Mouse (Mus musculus) lung, adult 2 months (tissue): ENCODE measurements around the gene Trp53bp2. TPM values are rescaled to one million over a fixed set of nuclear protein-coding genes. Genes with fewer than 3 reads are reported as not detected.

Source experiments
- DNase-seq: peaks from one replicate; pipeline ENCODE4 v3.0.0; 2022
- H3K4me1 ChIP-seq: fragments of 200-500 bp; 2 replicates; pipeline ENCODE4 v1.6.1; 2011; ENCODE audit warnings: low read length; ENCODE audit not compliant: control insufficient read depth, insufficient read depth
- H3K4me3 ChIP-seq: fragments of 200-500 bp; replicated peaks from 2 replicates; pipeline ENCODE3; 2011; ENCODE audit warnings: low read depth, mild to moderate bottlenecking, control low read depth, low read length; ENCODE audit errors: extremely low read depth
- CTCF ChIP-seq: fragments of 200-500 bp; IDR thresholded peaks from 2 replicates; pipeline ENCODE4 v1.5.1; 2011; ENCODE audit warnings: mild to moderate bottlenecking, low read length, control low read depth; ENCODE audit not compliant: insufficient read depth
- POLR2A ChIP-seq: fragments of 200-500 bp; IDR thresholded peaks from 2 replicates; pipeline ENCODE4 v1.6.1; 2011; ENCODE audit warnings: low read depth, mild to moderate bottlenecking, control low read depth, low read length, borderline replicate concordance; ENCODE audit errors: extremely low read depth
- WGBS: fragments of 180-500 bp; shearing (Covaris S2); methylation state at CpG from one replicate; pipeline ENCODE4 v1.1.7; 2018; 5-methylcytosine and 5-hydroxymethylcytosine counted together
- polyA plus RNA-seq: library from polyadenylated mRNA; depleted of rRNA; stranded (reverse); fragments of >200 nt; gene quantifications from 2 replicates; pipeline ENCODE4 v1.2.3, GENCODE M21; 2012

The Trp53bp2 gene
- polyA plus RNA-seq, 1 experiment = 43.0 TPM

DNA sequence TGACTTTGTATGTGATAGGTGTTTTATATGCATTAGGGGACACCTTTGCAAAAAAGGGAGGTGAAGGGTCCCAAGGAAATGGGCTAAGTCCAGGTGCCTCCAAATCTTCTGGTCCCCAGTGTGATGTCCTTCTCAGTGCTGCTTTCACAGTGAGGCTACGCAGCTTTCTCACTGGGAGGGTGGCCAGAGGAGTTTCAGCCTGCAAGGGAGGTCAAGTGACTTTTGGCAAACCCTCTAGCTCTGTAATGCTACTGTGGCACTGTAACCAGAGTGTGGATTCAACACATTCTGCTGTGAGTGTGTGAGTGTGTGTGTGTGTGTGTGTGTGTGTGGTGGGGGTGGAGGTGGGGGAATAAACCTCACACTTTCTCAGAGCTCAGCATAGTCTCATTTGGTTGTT is 18.5 kb downstream of the Trp53bp2 start:
- TF ChIP-seq POLR2A (no peak), CTCF (no peak)
- 59% methylated on average over 1 of the region's 1 CpGs for WGBS

DNA sequence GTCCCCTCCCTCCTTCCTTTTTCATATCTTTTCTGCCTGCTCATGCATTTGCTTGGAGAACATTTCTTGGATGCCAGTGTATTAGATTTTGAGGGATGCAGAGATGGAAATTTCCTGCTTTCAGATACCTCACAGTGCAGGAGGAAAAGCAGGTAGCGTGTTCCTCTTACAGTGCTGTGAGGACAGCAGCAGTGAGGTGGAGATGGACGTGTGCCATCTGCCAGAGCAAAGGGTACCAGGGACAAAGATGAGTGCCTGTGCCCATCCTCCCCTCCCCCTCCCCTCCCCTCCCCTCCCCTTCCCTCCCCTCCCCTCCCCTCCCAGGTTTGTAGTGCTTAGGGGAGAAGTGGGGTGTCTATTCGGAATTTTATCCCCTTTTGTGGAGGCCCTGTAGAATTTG is 20.9 kb downstream of the Trp53bp2 start:
- TF ChIP-seq POLR2A = no peak
- no peak for TF ChIP-seq CTCF
- H3K4me3 ChIP-seq = no peak overlapping the region
- 64% methylated on average over 3 of the region's 3 CpGs for WGBS
- H3K4me1 ChIP-seq = peaks cover 5% of the 10 kb centered on the region; the same call in 1 of the 2 replicates
- DNase-seq = no peak

More for the DNA sequence above, 18.5 kb downstream of the Trp53bp2 start:
- peaks cover 8% of the 10 kb centered on the region for H3K4me1 ChIP-seq
- no peak overlapping the region for H3K4me3 ChIP-seq
- peak; percentile 41 for DNase-seq

DNA sequence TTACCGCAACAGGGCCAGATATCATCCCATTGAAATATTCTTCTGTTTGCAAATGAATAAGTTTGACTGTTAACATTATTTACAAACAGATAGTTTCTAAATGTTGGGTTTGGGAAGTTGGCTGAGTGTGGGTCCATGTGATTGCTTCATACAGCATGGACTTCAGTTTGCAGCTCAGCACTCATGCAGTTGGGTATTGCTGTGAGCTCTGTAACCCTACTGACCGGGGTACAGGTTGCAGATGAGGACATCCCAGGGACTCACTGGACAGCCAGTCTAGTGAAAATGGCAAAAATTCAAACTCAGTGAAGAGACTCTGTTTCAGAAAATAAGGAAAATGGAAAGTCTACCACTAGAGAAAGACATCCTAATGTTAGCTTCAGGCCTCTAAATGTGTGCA is 21.7 kb downstream of the Trp53bp2 start:
- Histone ChIP-seq H3K4me1 (peaks cover 3% of the 10 kb centered on the region; the same call in 1 of the 2 replicates), H3K4me3 (no peak overlapping the region)
- peak; percentile 1 for DNase-seq
- no peak for TF ChIP-seq POLR2A
- no peak for TF ChIP-seq CTCF
- 86% methylated on average over 2 of the region's 2 CpGs for WGBS

DNA sequence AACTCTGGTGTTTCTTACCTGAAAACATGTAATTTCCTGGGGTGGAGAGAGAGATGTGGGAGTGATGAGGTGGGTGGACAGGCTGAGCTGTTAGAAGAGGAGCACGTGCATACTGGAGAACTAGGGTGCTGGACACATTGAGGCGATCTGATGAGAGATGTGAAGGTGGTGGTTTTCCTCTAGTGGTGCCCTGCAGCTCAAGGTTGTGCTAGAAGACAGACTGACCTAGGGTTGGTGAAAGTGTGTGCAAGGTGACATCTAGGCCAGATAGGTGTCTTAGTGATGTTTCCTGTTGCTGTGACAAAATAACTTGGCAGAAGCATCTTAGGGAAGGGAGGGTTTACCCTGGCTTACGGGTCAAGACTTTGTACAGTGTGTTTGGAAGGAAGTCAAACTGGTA is 23.1 kb downstream of the Trp53bp2 start:
- Histone ChIP-seq H3K4me1 (no peaks in the 10 kb centered on the region), H3K4me3 (no peak overlapping the region)
- WGBS = 76% methylated on average over 3 of the region's 3 CpGs
- no peak for DNase-seq
- TF ChIP-seq CTCF (no peak), POLR2A (no peak)

DNA sequence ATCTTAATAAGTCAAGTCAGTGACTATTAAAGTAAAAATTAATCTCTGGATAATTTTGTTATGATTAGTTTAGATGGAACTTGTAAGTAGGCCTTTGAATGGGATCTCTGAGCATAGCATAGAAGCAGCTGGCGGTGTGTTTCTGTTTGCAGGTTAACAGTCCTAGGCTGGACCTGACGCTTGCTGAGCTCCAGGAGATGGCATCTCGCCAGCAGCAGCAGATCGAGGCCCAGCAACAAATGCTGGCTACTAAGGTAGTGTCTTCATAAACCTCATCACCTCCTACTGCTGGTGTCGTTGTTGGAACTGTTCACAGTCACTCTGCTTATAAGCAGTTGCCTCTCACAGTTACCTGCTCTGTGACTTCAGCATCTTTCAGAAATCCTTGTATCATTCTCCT is 27.8 kb downstream of the Trp53bp2 start:
- no peak for DNase-seq
- 80% methylated on average over 5 of the region's 5 CpGs for WGBS
- Histone ChIP-seq H3K4me3 (no peak overlapping the region), H3K4me1 (peaks cover 6% of the 10 kb centered on the region)
- TF ChIP-seq CTCF = no peak
- TF ChIP-seq POLR2A = no peak

DNA sequence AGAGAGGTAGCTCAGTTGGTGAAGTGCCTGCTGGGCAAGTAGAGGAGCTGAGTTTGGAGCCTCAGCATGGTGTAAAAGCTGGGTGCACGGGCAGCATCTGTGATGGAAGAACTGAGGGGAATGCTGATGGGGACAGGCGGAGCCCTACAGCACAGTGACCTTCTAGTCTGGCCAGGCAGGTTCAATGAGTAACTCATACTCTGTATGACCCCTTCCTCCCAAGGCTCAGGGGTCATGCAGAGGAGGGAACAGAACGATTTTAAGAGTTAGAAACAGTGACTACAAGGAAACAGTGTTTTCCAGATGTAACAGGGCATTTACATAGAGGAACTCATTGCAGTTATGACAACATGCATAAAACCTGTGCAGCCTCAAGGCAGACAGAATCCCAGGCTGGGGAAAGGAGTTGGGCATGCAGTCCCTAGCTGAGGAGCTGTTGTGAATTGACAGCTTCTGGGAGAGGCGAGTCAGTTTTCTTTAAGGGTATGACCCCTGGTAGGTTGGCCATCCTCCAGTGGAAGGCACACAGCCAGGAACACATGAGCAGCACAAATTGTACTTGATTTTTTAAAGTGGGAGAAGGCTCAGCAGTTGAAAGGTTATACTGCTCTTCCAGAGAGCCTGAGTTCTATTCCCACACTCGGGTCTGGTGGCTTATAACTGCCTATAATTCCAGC is 30.7 kb downstream of the Trp53bp2 start:
- peaks cover 9% of the 10 kb centered on the region for H3K4me1 ChIP-seq
- peak; percentile 64 for DNase-seq
- no peak overlapping the region for H3K4me3 ChIP-seq
- WGBS = 61% methylated on average over 5 of the region's 5 CpGs
- TF ChIP-seq CTCF (no peak), POLR2A (no peak)

DNA sequence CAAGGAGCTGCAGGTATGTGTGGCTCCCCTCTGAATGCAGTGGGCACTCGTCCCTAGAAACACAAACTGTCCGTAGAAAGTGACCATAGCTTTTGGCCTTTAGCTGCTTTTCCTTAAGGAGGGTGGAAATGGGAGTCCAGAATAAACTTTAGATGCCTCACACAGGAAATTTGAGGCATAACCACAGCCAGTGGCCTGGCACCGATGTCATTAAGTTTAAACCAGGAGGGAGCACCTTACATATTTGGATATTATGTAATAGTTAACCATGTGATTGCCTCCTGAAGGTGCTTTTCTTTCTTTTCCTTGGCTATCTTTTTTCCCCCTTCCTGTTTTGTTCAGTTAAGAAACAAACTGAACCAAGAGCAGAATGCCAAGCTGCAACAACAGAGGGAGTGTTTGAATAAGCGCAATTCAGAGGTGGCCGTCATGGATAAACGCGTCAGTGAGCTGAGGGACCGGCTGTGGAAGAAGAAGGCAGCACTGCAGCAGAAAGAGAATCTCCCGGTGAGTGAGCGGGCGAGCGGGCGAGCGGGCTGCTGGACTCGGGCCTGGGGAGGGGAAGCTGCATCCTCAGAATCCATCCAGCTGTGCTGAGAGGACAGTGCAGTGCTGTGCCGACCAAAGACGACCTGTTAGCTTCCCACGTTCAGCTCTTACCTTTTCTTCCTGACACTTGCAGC is 33.0 kb downstream of the Trp53bp2 start:
- Histone ChIP-seq H3K4me1 (peaks cover 9% of the 10 kb centered on the region), H3K4me3 (no peak overlapping the region)
- TF ChIP-seq POLR2A = no peak
- TF ChIP-seq CTCF = no peak
- no peak for DNase-seq
- 77% methylated on average over 18 of the region's 18 CpGs for WGBS

DNA sequence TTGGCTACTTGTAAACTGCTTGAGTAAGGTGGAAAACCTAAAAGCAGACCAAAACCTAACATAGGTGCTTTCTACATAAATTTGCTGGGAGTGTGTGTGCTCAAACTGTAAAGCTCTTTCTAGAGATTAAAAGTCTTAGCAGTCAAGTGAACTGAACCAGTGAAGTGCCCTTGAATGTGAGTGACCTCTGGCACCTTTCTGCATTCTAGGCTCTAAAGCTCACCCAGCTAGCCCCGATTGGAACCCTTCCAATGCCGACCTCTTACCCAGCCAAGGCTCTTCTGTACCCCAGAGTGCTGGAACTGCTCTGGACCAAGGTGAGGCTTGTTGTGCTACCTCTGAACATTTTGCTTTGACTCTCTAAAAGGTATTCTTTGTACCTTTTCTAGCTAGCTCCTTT is 35.1 kb downstream of the Trp53bp2 start:
- no peak for DNase-seq
- TF ChIP-seq CTCF (no peak), POLR2A (no peak)
- Histone ChIP-seq H3K4me1 (peaks cover 9% of the 10 kb centered on the region), H3K4me3 (no peak overlapping the region)
- WGBS = 64% methylated on average over 2 of the region's 2 CpGs

DNA sequence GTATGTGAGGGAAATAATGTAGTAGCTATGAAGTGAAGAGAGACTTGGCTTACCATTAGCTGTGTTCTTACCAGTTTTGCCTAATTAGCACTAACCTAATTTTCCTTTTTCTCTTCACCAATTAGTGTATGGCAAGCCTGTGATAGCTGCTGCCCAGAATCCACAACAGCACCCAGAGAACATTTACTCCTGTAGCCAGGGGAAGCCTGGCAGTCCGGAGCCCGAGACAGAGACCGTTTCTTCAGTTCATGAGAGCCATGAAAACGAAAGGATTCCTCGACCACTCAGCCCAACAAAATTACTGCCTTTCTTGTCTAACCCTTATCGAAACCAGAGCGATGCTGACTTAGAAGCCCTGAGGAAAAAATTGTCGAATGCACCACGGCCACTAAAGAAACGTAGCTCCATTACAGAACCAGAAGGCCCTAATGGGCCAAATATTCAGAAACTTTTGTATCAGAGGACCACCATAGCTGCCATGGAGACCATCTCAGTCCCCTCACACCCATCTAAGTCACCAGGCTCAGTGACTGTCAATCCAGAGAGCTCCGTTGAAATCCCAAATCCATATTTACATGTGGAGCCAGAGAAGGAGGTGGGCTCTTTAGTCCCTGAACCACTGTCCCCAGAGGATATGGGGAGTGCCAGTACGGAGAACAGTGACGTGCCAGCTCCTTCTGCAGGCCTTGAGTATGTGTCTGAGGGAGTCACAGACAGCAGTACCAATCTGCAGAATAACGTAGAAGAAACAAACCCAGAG is 39.5 kb downstream of the Trp53bp2 start:
- no peak for TF ChIP-seq POLR2A
- no peak for TF ChIP-seq CTCF
- 97% methylated on average over 14 of the region's 14 CpGs for WGBS
- no peak overlapping the region for H3K4me3 ChIP-seq
- no peak for DNase-seq
- peaks cover 3% of the 10 kb centered on the region; the same call in 1 of the 2 replicates for H3K4me1 ChIP-seq

DNA sequence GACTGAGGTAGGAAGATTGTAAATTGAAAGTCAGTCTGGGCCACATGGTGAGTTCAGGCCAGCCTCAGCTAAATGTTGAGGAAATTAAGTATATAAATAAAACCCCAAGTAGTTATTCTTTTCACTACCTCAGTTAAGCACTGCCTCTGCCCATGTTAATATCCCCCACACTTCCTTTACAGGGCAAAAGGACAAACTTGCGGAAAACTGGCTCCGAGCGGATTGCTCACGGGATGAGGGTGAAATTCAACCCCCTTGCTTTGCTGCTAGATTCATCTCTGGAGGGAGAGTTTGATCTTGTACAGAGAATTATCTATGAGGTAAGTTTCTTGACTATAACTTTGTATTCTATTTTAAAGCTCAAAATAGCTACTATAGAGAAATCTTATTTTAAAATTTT is 43.5 kb downstream of the Trp53bp2 start:
- TF ChIP-seq CTCF (no peak), POLR2A (no peak)
- Histone ChIP-seq H3K4me1 (no peaks in the 10 kb centered on the region), H3K4me3 (no peak overlapping the region)
- 83% methylated on average over 4 of the region's 4 CpGs for WGBS
- DNase-seq = no peak
